Mouse (Mus musculus) intestine, embryonic 14.5 days (tissue): ENCODE data around the gene D630003M21Rik. TPM values are rescaled to one million over a fixed set of nuclear protein-coding genes. Genes with fewer than 3 reads are reported as not detected.

Experiments used
- ATAC-seq: fragments of 200-750 bp; cut with Nextera tagmentation; replicated peaks from 2 replicates; pipeline ENCODE4 v1.8.0; 2017; ENCODE audit warnings: low read depth, moderate number of reproducible peaks, moderate TSS enrichment, moderate library complexity; ENCODE audit not compliant: low FRiP score, low TSS enrichment
- DNase-seq: peaks from one replicate; pipeline ENCODE4 v3.0.0-alpha.2; 2018; ENCODE audit warnings: low spot score
- H3K27ac ChIP-seq: fragments of 300-500 bp; sonication (generic); 2 replicates; pipeline ENCODE4 v1.5.1; 2014; ENCODE audit warnings: low read depth, mild to moderate bottlenecking, control low read depth
- H3K27me3 ChIP-seq: fragments of 300-500 bp; sonication (generic); replicated peaks from 2 replicates; pipeline ENCODE4 v1.6.1; 2014; ENCODE audit warnings: low read length, control low read depth; ENCODE audit not compliant: control insufficient read depth, insufficient read depth
- H3K36me3 ChIP-seq: fragments of 300-500 bp; sonication (generic); 2 replicates; pipeline ENCODE4 v1.6.1; 2014; ENCODE audit warnings: low read length, control low read depth; ENCODE audit not compliant: control insufficient read depth, insufficient read depth
- H3K4me1 ChIP-seq: fragments of 300-500 bp; sonication (generic); replicated peaks from 2 replicates; pipeline ENCODE4 v1.6.1; 2014; ENCODE audit warnings: low read length, control low read depth, mixed read lengths; ENCODE audit not compliant: control insufficient read depth, insufficient read depth
- H3K4me2 ChIP-seq: fragments of 300-500 bp; sonication (generic); 2 replicates; pipeline ENCODE4 v1.6.1; 2014; ENCODE audit warnings: low read length
- H3K4me3 ChIP-seq: fragments of 300-500 bp; sonication (generic); 2 replicates; pipeline ENCODE4 v1.5.1; 2014; ENCODE audit warnings: low read depth, low read length, control low read depth, mixed read lengths
- H3K9ac ChIP-seq: fragments of 300-500 bp; sonication (generic); 2 replicates; pipeline ENCODE4 v1.6.1; 2014; ENCODE audit warnings: mild to moderate bottlenecking, low read length
- H3K9me3 ChIP-seq: fragments of 300-500 bp; sonication (generic); 2 replicates; pipeline ENCODE4 v1.6.1; 2016; ENCODE audit warnings: low read length, control low read depth; ENCODE audit not compliant: control insufficient read depth
- WGBS: fragments of 180-500 bp; shearing (Covaris S2); extraction: QIAGEN DNeasy Blood & Tissue Kit; methylation state at CpG from one replicate; pipeline ENCODE4 v1.1.7; 2014; 5-methylcytosine and 5-hydroxymethylcytosine counted together
- microRNA-seq: library from miRNA; unstranded; fragments of <30 nt; microRNA quantifications from one replicate; pipeline ENCODE4, GENCODE M21; 2016
- polyA plus RNA-seq: library from polyadenylated mRNA; unstranded; fragments of >200 nt; fragmentation: Nextera tagmentation; extraction: Ambion mirVana; gene quantifications from 2 replicates; pipeline ENCODE4 v1.2.1, GENCODE M21; 2014

The D630003M21Rik gene
- polyA plus RNA-seq, 1 experiment from 2014 or later: 1.5 TPM

GRCm38 (mm10) chr2:158137771-158138170, 91.3 kb downstream of the D630003M21Rik start:
- H3K9ac ChIP-seq: no peak overlapping the region
- no peaks in the 10 kb centered on the region for H3K27me3 ChIP-seq
- no peak overlapping the region for H3K4me2 ChIP-seq
- H3K9me3 ChIP-seq: no peaks in the 10 kb centered on the region
- DNase-seq (no peak), ATAC-seq (no peak)
- H3K36me3 ChIP-seq: peaks cover 17% of the 10 kb centered on the region; the same call in 1 of the 2 replicates
- H3K4me1 ChIP-seq: peaks cover 9% of the 10 kb centered on the region; the same call in 1 of the 2 replicates
- H3K27ac ChIP-seq: no peak overlapping the region
- no peak overlapping the region for H3K4me3 ChIP-seq
- WGBS: 71% methylated on average over 12 of the region's 12 CpGs

DNA sequence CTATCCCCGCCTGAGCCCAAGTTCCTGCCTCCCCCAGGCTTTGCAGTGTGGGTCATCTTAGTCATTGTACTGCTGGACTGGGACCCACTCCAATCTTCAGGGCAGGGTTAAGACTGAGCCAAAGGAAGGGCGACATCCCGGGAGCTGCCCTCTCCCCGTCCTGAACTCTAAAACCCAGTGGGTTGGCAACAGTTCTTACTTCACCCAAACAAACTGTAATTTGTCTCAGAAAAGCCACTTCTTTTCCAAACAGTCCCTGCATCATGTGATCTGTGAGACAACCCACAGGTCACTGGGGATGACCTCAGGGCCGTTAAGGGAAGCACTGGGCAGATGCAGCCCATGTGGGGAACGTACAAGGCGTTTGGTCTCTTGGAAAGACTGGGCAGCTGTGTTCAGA, 92.8 kb downstream of the D630003M21Rik start:
- Histone ChIP-seq H3K27me3 (no peaks in the 10 kb centered on the region), H3K9me3 (no peaks in the 10 kb centered on the region), H3K4me3 (no peak overlapping the region), H3K4me1 (peaks cover 3% of the 10 kb centered on the region; the same call in 1 of the 2 replicates), H3K9ac (no peak overlapping the region), H3K27ac (no peak overlapping the region), H3K4me2 (no peak overlapping the region), H3K36me3 (peaks cover 18% of the 10 kb centered on the region; the same call in 1 of the 2 replicates)
- DNase-seq (no peak), ATAC-seq (no peak)
- WGBS: 42% methylated on average over 7 of the region's 7 CpGs

DNA sequence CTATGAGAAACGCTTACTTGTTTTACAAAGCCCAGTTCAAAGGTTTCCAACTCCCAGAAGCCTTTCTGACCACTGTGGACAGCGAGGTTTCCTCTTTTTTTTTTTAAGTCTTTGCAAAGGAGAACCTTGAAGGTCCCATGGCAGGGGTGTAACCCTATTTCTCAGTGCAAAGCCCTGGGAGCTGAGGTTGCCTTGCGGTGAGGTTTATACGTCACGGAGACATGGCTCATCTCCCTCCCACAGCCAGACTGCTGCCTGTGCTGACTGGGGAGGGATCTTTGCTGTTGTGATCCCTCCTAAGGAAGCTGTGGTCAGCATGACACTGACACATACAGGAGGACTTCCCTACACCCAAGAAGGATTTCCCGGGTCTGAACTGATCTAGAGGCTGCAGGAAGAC, 96.0 kb downstream of the D630003M21Rik start:
- Histone ChIP-seq H3K36me3 (peaks cover 22% of the 10 kb centered on the region; the same call in 1 of the 2 replicates), H3K9ac (no peak overlapping the region), H3K4me3 (no peak overlapping the region), H3K4me1 (peaks cover 5% of the 10 kb centered on the region; the same call in 1 of the 2 replicates), H3K9me3 (no peaks in the 10 kb centered on the region), H3K4me2 (no peak overlapping the region), H3K27me3 (no peaks in the 10 kb centered on the region), H3K27ac (no peak overlapping the region)
- ATAC-seq: no peak
- WGBS: 77% methylated on average over 6 of the region's 6 CpGs
- no peak for DNase-seq

Small RNA genes within 50 kb of the gene (microRNA-seq; reads per million reads assigned to microRNA genes)
- 0.42 reads per million for gene Mir7685

Other genes with a start within 250 kb of the D630003M21Rik start
- gene Tti1, start 200.8 kb downstream of the D630003M21Rik start, polyA plus RNA-seq: 24.4 and 25.5 TPM in 2 replicates
- gene Rprd1b, start 200.7 kb downstream of the D630003M21Rik start, polyA plus RNA-seq: 44.6 and 48.2 TPM in 2 replicates
- gene Tgm2, start 82.8 kb downstream of the D630003M21Rik start, polyA plus RNA-seq: 54.4 and 59.7 TPM in 2 replicates
- not detected in 2 replicates for gene Bpi, start 28.9 kb upstream of the D630003M21Rik start, polyA plus RNA-seq
- 4.4 and 5.1 TPM in 2 replicates for gene Lbp, start 77.3 kb upstream of the D630003M21Rik start, polyA plus RNA-seq
- gene Snhg11, start 146.4 kb upstream of the D630003M21Rik start, polyA plus RNA-seq: 5.5 and 6.1 TPM in 2 replicates
- 19.5 and 20.3 TPM in 2 replicates for gene Ralgapb, start 180.6 kb upstream of the D630003M21Rik start, polyA plus RNA-seq